Mouse (Mus musculus): ENCODE results near the gene Ipcef1. TPM values are rescaled to one million over a fixed set of nuclear protein-coding genes. Genes with fewer than 3 reads are reported as not detected.

Ipcef1 gene
- total RNA-seq, 1 experiment from 2014 or later: 20.3 TPM

Other genes starting within 250 kb of the Ipcef1 start
- gene Cnksr3, start 159.8 kb upstream of the Ipcef1 start, total RNA-seq (2017): 5.4 to 7.1 TPM (median 6.8 TPM) in 3 replicates